Mouse (Mus musculus) liver, embryonic 14.5 days (tissue): ENCODE measurements at regions not wholly inside any gene's neighbourhood (a gene's known extent, or its start where the extent isn't known, plus 50 kb on each side); places are given as distances from the start of the nearest gene placed in this dataset.

Experiments
- CTCF ChIP-seq: IDR thresholded peaks from 2 replicates; pipeline ENCODE4 v1.5.1; 2016; ENCODE audit warnings: antibody characterized with exemption, low read depth, control low read depth
- EP300 ChIP-seq: IDR thresholded peaks from 2 replicates; pipeline ENCODE4 v1.6.1; 2016; ENCODE audit warnings: antibody characterized with exemption, low read depth

DNA sequence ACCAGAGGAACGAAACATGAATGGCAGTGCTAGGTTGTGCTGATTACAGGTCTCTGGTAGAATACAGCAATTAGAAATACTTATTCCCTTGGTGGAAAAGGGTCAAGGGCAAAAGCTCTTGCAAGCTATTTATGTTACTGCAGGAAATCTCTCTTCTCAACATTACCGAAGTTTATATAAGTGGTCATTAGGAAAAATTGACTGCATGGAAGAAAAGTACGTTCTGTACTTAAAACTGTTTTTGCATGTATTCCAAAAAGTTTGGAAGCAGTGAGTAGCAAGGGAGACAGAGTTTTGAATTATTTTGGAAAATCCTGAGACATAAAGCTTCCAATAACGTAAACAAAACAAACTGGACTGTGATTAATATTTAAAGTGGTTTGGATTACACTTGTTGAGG is 554.6 kb upstream of the Klf6 start:
- TF ChIP-seq EP300 (no peak), CTCF (no peak)
